Mouse (Mus musculus) intestine, embryonic 14.5 days (tissue): ENCODE measurements around the gene Nek5. TPM values are rescaled to one million over a fixed set of nuclear protein-coding genes. Genes with fewer than 3 reads are reported as not detected.

Experiments used
- ATAC-seq: fragments of 200-750 bp; cut with Nextera tagmentation; replicated peaks from 2 replicates; pipeline ENCODE4 v1.8.0; 2017; ENCODE audit warnings: low read depth, moderate number of reproducible peaks, moderate TSS enrichment, moderate library complexity; ENCODE audit not compliant: low FRiP score, low TSS enrichment
- DNase-seq: peaks from one replicate; pipeline ENCODE4 v3.0.0-alpha.2; 2018; ENCODE audit warnings: low spot score
- H3K27ac ChIP-seq: fragments of 300-500 bp; sonication (generic); 2 replicates; pipeline ENCODE4 v1.5.1; 2014; ENCODE audit warnings: low read depth, mild to moderate bottlenecking, control low read depth
- H3K27me3 ChIP-seq: fragments of 300-500 bp; sonication (generic); replicated peaks from 2 replicates; pipeline ENCODE4 v1.6.1; 2014; ENCODE audit warnings: low read length, control low read depth; ENCODE audit not compliant: control insufficient read depth, insufficient read depth
- H3K36me3 ChIP-seq: fragments of 300-500 bp; sonication (generic); 2 replicates; pipeline ENCODE4 v1.6.1; 2014; ENCODE audit warnings: low read length, control low read depth; ENCODE audit not compliant: control insufficient read depth, insufficient read depth
- H3K4me1 ChIP-seq: fragments of 300-500 bp; sonication (generic); replicated peaks from 2 replicates; pipeline ENCODE4 v1.6.1; 2014; ENCODE audit warnings: low read length, control low read depth, mixed read lengths; ENCODE audit not compliant: control insufficient read depth, insufficient read depth
- H3K4me2 ChIP-seq: fragments of 300-500 bp; sonication (generic); 2 replicates; pipeline ENCODE4 v1.6.1; 2014; ENCODE audit warnings: low read length
- H3K4me3 ChIP-seq: fragments of 300-500 bp; sonication (generic); 2 replicates; pipeline ENCODE4 v1.5.1; 2014; ENCODE audit warnings: low read depth, low read length, control low read depth, mixed read lengths
- H3K9ac ChIP-seq: fragments of 300-500 bp; sonication (generic); 2 replicates; pipeline ENCODE4 v1.6.1; 2014; ENCODE audit warnings: mild to moderate bottlenecking, low read length
- H3K9me3 ChIP-seq: fragments of 300-500 bp; sonication (generic); 2 replicates; pipeline ENCODE4 v1.6.1; 2016; ENCODE audit warnings: low read length, control low read depth; ENCODE audit not compliant: control insufficient read depth
- WGBS: fragments of 180-500 bp; shearing (Covaris S2); extraction: QIAGEN DNeasy Blood & Tissue Kit; methylation state at CpG from one replicate; pipeline ENCODE4 v1.1.7; 2014; 5-methylcytosine and 5-hydroxymethylcytosine counted together
- polyA plus RNA-seq: library from polyadenylated mRNA; unstranded; fragments of >200 nt; fragmentation: Nextera tagmentation; extraction: Ambion mirVana; gene quantifications from 2 replicates; pipeline ENCODE4 v1.2.1, GENCODE M21; 2014

The Nek5 gene
- polyA plus RNA-seq, 1 experiment from 2014 or later: 0.12 TPM

DNA sequence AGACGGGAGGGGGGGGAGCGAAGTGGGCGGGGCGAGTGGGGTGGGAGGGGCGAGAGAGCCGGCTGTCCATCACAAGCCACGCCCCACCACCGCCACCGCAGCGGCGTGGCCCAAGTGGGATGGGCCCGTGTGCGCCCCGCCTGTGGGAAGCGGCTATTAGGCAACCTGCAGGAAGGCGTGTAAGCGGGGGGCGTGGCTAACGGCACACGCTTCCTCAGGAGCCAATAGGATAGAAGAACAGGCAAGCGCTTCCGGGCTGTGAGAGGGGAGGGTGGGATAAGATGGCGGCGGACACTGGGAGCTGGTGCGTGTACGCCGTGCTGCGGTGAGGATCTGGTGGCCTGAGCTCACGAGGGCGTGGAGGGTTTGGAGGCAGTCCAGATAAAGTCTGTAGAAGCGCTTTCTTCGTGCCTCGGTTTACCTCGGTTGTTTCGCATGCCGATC lies 64.4 kb downstream of the Nek5 start, which contains the start of gene Alg11:
Gene Alg11, plus strand, starts transcription at position 276 of the 444 bp plus-strand sequence.
- Histone ChIP-seq H3K27me3 (peaks cover 18% of the 10 kb centered on the region), H3K27ac (no peak within 1 kb of the TSS), H3K4me1 (peaks cover 3% of the 10 kb centered on the region; the same call in 1 of the 2 replicates), H3K4me2 (peak within 1 kb of the TSS; percentile 92), H3K9me3 (no peaks in the 10 kb centered on the region), H3K9ac (peak within 1 kb of the TSS; percentile 55), H3K36me3 (peaks cover 21% of the 10 kb centered on the region), H3K4me3 (peak within 1 kb of the TSS; percentile 82)
- ATAC-seq (peak; percentile 100), DNase-seq (peak; percentile 92)
- WGBS: under 1% methylated on average over 33 of the region's 36 CpGs

DNA sequence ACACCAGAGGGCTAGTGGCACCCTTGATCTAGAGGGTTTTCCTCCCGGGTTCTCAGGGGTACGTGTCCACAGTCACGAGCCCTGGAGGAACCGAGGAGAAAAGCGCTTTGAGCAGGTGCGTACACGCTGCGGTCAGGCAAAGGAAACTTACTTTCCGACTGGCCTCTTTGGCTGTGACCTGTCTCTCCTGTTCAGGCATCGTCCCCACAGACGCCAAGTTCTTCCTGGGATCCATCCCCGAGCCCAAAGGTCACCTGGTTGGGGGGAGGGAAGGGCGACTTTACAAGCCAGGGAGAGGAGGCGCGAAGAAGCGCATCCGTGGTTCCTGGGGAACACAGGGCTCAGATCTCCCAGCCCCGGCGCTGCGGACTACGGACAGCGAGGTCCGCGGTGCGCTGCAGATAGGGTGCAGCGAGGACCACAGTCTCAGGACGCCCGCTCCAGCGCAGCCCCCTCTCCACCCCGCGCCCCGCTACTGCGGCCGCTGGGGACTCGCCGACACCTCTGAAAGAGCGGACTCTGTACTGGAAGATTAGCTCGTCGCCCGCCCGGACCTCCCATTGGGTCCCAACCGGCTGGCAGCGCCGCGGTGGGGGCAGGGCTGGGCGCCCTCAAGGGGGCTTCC lies 64.9 kb downstream of the Nek5 start, which contains the start of gene Atp7b:
Gene Atp7b, minus strand, starts transcription at position 485 of the 625 bp plus-strand sequence.
- H3K27ac ChIP-seq: no peak within 1 kb of the TSS
- WGBS: 1% methylated on average over 44 of the region's 46 CpGs
- peak; percentile 81 for DNase-seq

DNA sequence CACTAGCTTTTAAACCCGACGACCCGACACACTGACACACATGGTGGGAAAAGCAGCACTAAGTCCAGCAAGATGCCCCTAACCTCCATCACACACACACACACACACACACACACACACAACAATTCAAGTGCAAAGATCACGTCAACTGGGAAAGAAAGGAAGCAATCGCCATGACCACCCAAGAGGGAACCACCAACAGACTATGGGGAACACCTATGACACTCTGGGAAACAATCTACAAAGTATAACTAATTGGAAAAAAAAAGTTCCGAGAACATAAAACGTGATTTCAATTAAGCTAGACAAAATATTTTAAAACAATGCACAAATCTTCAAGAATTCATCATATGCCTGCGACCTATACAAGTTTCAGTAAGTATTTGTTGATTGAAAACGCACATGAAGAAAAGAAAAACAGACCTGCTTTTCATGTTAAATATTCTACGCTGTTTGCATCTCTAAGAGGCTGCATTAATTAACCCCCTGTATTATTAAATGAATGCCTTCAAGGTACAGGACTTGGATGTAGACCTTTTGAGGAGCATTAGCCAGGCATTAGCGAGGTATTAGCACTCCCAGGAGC lies 65.6 kb downstream of the Nek5 start:
- Histone ChIP-seq H3K36me3 (peaks cover 9% of the 10 kb centered on the region), H3K9me3 (no peaks in the 10 kb centered on the region), H3K27me3 (peaks cover 18% of the 10 kb centered on the region), H3K9ac (peak overlapping the region; percentile 34), H3K4me1 (peaks cover 3% of the 10 kb centered on the region; the same call in 1 of the 2 replicates), H3K4me3 (peak overlapping the region; percentile 82), H3K4me2 (peak overlapping the region; percentile 92), H3K27ac (no peak overlapping the region)
- ATAC-seq (no peak), DNase-seq (no peak)
- WGBS: 49% methylated on average over 11 of the region's 11 CpGs

More for the DNA sequence above, 64.9 kb downstream of the Nek5 start, which contains the start of gene Atp7b:
- H3K36me3 ChIP-seq: peaks cover 15% of the 10 kb centered on the region
- H3K4me3 ChIP-seq: peak within 1 kb of the TSS; percentile 82
- peak within 1 kb of the TSS; percentile 92 for H3K4me2 ChIP-seq
- H3K9ac ChIP-seq: peak within 1 kb of the TSS; percentile 55
- peaks cover 3% of the 10 kb centered on the region; the same call in 1 of the 2 replicates for H3K4me1 ChIP-seq
- peak; percentile 90 for ATAC-seq
- peaks cover 18% of the 10 kb centered on the region for H3K27me3 ChIP-seq
- H3K9me3 ChIP-seq: no peaks in the 10 kb centered on the region

DNA sequence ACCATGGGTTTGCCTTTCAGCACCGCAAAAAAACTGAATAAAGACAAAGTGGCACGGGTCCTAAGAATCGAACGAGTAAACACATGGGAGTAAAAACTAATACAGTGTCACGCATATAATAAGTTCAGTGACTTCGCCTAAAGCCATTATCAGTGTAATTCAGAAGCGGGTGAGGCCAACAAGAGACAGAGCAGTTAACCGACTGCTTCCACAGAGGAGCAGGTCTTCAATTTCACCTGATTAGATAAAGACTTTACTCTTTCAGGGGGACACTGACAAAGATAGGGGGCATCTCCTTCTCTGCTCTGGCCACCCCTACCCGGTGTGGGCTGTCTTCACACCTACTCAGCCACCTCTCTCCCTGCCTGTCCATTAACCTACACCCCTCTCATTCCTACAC lies 66.5 kb downstream of the Nek5 start:
- H3K4me2 ChIP-seq: no peak overlapping the region
- 71% methylated on average over 9 of the region's 9 CpGs for WGBS
- no peak overlapping the region for H3K4me3 ChIP-seq
- H3K4me1 ChIP-seq: peaks cover 3% of the 10 kb centered on the region; the same call in 1 of the 2 replicates
- H3K27ac ChIP-seq: no peak overlapping the region
- peaks cover 18% of the 10 kb centered on the region for H3K27me3 ChIP-seq
- DNase-seq (no peak), ATAC-seq (no peak)
- H3K36me3 ChIP-seq: peaks cover 5% of the 10 kb centered on the region
- no peak overlapping the region for H3K9ac ChIP-seq
- no peaks in the 10 kb centered on the region for H3K9me3 ChIP-seq

DNA sequence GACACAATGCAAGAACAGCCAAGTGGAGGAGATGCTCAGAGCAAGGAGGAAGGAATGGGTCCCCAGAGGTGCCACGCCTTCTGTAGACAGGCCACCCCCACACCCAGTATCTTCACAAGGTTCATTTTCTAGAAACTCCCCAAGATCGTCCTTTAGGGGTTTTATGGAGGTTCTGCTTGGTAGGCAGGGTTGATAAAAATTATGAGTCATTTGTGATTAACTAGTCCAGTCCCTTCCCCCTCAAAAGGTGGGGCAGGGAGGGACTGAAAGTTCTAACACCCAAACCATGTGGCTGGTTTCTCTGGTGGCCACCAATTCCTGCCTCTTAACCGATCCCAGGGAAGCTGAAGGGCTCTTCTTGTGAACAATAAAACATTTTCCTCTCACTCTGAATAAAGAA lies 68.0 kb downstream of the Nek5 start:
- Histone ChIP-seq H3K4me2 (no peak overlapping the region), H3K4me1 (peaks cover 3% of the 10 kb centered on the region; the same call in 1 of the 2 replicates), H3K9me3 (no peaks in the 10 kb centered on the region), H3K9ac (no peak overlapping the region), H3K36me3 (no peaks in the 10 kb centered on the region), H3K27me3 (peaks cover 18% of the 10 kb centered on the region), H3K27ac (no peak overlapping the region), H3K4me3 (no peak overlapping the region)
- ATAC-seq: no peak
- WGBS: 55% methylated on average over 3 of the region's 3 CpGs
- no peak for DNase-seq

DNA sequence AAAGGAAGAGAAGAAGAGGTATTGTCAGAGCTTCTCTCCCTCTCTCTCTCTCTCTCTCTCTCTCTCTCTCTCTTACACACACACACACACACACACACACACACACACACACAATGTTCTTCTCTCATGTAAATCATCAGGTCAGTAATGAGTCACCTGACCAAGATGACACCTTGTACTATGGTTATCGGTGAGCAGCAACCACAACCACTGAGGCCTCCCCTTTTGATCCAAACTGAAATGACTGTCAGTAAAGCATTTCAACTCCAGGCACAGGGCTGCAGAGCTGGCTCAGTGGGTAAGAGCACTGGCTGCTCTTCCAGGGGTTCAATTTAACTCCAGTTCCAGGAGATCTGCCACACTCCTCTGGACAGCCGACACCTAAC lies 69.4 kb downstream of the Nek5 start:
- no peaks in the 10 kb centered on the region for H3K4me1 ChIP-seq
- no peak overlapping the region for H3K27ac ChIP-seq
- peaks cover 18% of the 10 kb centered on the region for H3K27me3 ChIP-seq
- H3K4me3 ChIP-seq: no peak overlapping the region
- no peak overlapping the region for H3K4me2 ChIP-seq
- H3K9me3 ChIP-seq: no peaks in the 10 kb centered on the region
- WGBS: 83% methylated on average over 2 of the region's 2 CpGs
- no peaks in the 10 kb centered on the region for H3K36me3 ChIP-seq
- DNase-seq (no peak), ATAC-seq (no peak)
- no peak overlapping the region for H3K9ac ChIP-seq

DNA sequence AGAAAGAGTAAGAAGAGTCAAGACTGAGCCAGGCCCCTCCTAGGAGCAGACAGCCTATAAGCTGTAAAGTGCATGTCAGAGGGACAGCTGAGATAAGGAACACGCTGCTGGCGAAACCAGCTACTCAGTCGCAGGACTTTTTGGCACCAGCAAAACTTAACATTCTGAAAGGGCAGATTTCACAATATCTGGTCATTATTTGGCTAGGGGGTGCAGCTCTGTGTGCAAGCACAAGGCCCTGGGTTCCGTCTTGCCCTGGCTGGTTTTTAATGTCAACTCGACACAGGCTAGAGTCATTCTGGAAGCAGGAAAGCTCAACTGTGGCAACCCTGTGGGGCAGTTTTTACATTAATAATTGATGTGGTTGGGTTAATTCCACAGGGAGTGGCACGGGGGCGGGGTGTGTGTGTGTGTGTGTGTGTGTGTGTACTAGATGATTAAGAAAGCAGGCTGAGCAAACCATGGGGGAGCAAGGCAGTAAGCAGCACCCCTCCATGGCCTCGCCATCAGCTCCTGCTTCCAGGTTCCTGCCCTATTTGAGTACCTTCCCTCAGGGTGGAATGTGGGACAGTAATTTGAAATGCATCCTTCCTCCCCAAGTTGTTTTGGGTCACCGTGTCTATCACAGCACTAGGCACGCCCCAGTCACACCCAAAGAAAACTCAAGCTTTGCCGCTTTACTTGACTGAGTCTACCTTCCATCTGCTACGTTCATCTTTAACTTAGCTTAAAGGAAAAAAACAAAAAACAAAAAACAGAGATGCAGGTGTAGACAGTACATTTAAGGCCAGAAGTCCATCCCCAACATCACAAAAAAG lies 70.0 kb downstream of the Nek5 start:
- WGBS: 75% methylated on average over 12 of the region's 12 CpGs
- ATAC-seq: no peak

DNA sequence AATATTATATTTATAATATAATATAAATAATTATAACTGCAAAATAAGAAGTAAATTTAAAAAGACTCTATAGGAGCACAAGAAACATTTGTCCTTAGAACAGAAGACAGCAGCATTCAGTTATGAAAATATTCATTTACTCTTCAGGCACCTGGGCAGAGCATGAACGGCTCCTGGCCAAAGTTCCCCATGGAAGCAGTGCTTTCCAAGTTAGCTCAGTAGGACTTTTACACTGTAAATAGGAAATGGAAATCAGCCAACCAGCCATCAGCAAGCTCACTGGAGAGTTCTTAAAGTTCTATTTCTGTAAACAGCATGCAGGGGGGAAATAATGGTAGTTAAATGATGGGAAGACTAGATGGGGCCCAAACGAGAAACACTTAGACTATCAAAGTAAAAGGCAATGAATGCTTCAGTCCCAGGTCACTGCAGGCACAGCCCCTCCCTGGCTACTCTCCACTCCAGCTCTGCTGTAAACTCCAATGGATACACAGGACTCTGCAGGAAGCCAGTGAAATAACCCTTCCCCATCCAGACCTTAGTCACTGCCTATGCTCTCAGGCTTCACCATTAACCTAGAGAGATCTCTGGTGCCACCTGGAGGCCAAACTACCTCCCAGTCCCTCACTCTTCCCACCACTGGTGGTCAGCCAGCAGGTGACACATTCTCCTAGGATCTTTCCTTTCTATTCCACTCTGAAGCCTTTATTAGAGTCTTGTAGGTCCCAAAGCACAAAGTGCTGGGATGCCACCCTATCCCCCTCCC lies 77.0 kb downstream of the Nek5 start:
- H3K9ac ChIP-seq: no peak overlapping the region
- ATAC-seq (peak; percentile 73), DNase-seq (peak; percentile 77)
- H3K36me3 ChIP-seq: no peaks in the 10 kb centered on the region
- H3K4me2 ChIP-seq: no peak overlapping the region
- 58% methylated on average over 2 of the region's 2 CpGs for WGBS
- peaks cover 8% of the 10 kb centered on the region; the same call in 1 of the 2 replicates for H3K4me1 ChIP-seq
- H3K4me3 ChIP-seq: no peak overlapping the region
- H3K27ac ChIP-seq: no peak overlapping the region
- no peaks in the 10 kb centered on the region for H3K9me3 ChIP-seq
- H3K27me3 ChIP-seq: no peaks in the 10 kb centered on the region

More for the DNA sequence above, 70.0 kb downstream of the Nek5 start:
- Histone ChIP-seq H3K4me3 (no peak overlapping the region), H3K4me1 (no peaks in the 10 kb centered on the region), H3K27ac (no peak overlapping the region), H3K9me3 (no peaks in the 10 kb centered on the region), H3K4me2 (no peak overlapping the region), H3K27me3 (peaks cover 18% of the 10 kb centered on the region), H3K36me3 (no peaks in the 10 kb centered on the region), H3K9ac (no peak overlapping the region)
- DNase-seq: no peak
